Mouse (Mus musculus): ENCODE measurements around the gene Tdrkh. TPM values are rescaled to one million over a fixed set of nuclear protein-coding genes. Genes with fewer than 3 reads are reported as not detected.

Gene Tdrkh
- polyA plus RNA-seq, 1 experiment from 2014 or later = 10.3 TPM

DNA sequence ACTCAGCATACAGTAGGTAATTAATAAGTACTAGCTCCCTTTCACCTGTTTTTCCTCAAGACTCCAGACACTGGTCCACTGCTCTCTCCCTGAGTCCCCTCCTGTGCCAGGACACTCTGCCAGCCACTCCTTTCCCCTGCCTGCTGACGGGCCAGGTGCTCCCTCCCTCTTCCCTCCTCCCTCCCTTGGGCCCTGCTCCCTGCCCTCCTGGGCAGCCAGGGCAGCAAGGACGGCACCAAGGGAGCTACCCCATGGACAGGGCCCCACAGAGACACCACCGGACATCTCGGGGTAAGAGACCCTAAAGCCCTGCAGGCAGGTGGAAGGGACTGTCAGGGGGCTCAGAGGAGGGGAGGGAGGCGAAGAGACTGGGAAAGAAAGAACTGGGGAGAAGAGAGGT is 40.4 kb upstream of the Tdrkh start, which contains the start of gene Rorc:
Rorc (plus strand) TSS at position 154 of the 400 bp plus-strand sequence.
- 15% methylated on average over 5 of the region's 5 CpGs for WGBS
- no peaks in the 10 kb centered on the region for H3K36me3 ChIP-seq (ENCODE audit: control insufficient read depth, insufficient read depth, low read length)
- H3K4me1 ChIP-seq (ENCODE audit: control insufficient read depth, insufficient read depth, low read length) = peaks cover 30% of the 10 kb centered on the region
- peak; percentile 58 for ATAC-seq
- peak within 1 kb of the TSS; percentile 53 for H3K4me2 ChIP-seq (ENCODE audit: low read depth, low read length)
- peak within 1 kb of the TSS; percentile 44 for H3K4me3 ChIP-seq (ENCODE audit: low read length)
- H3K27me3 ChIP-seq (replicated peaks; ENCODE audit: control insufficient read depth, insufficient read depth, low read length) = no peaks in the 10 kb centered on the region
- peak within 1 kb of the TSS; percentile 52 for H3K27ac ChIP-seq (ENCODE audit: low read length)
- H3K9me3 ChIP-seq (ENCODE audit: control insufficient read depth, low read length) = no peaks in the 10 kb centered on the region
- peak within 1 kb of the TSS; percentile 50 for H3K9ac ChIP-seq (ENCODE audit: low read depth, low read length)

DNA sequence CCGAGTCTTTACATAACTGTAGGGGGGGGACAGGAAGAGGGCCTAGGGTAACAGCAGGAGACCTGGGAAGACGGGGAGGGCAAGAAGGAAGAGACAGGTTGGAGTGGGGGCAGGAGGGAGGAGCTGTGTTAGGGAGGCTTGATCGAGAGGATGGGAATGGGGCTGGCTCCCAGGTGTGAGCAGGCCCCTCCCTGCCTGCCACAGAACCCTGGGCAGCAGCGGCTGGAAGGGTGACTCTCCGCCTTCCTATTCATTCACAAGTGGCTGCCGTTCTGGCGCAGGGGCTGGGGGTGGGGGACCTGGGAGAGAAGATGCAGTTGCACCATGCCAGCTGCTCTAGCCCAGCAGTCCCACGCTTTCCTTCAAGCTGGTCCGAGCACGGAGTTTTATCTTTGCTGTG is 40.0 kb upstream of the Tdrkh start:
- WGBS = 10% methylated on average over 10 of the region's 10 CpGs
- Histone ChIP-seq H3K9me3 (ENCODE audit: control insufficient read depth, low read length) (no peaks in the 10 kb centered on the region), H3K4me3 (ENCODE audit: low read length) (peak overlapping the region; percentile 44), H3K4me2 (ENCODE audit: low read depth, low read length) (peak overlapping the region; percentile 53), H3K27ac (ENCODE audit: low read length) (peak overlapping the region; percentile 52), H3K4me1 (ENCODE audit: control insufficient read depth, insufficient read depth, low read length) (peaks cover 30% of the 10 kb centered on the region), H3K36me3 (ENCODE audit: control insufficient read depth, insufficient read depth, low read length) (no peaks in the 10 kb centered on the region), H3K9ac (ENCODE audit: low read depth, low read length) (peak overlapping the region; percentile 50), H3K27me3 (replicated peaks; ENCODE audit: control insufficient read depth, insufficient read depth, low read length) (no peaks in the 10 kb centered on the region)
- peak; percentile 55 for ATAC-seq

DNA sequence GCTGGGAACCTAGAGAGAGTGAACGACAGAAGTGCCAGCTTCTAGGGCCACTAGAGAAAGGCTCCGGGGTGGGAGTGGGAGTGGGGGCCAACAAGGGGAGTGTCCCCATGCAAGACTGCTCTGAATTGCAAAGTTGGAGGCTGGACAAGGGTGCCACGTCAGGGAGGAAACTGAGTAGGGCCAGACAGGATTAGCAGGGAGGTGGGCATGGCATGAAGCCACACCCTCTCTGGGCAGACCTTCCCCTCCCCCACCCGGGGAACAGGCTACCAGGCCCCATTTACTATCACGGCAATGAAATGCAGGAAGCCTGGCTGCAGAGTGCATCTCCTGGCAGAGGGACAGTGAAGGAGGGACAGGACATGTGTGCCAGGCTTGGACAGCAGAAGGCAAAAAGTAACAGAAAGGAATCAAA is 39.5 kb upstream of the Tdrkh start:
- H3K27ac ChIP-seq (ENCODE audit: low read length) = peak overlapping the region; percentile 52
- peak overlapping the region; percentile 50 for H3K9ac ChIP-seq (ENCODE audit: low read depth, low read length)
- H3K4me3 ChIP-seq (ENCODE audit: low read length) = peak overlapping the region; percentile 44
- ATAC-seq = peak; percentile 50
- peak overlapping the region; percentile 53 for H3K4me2 ChIP-seq (ENCODE audit: low read depth, low read length)
- no peaks in the 10 kb centered on the region for H3K36me3 ChIP-seq (ENCODE audit: control insufficient read depth, insufficient read depth, low read length)
- H3K27me3 ChIP-seq (replicated peaks; ENCODE audit: control insufficient read depth, insufficient read depth, low read length) = no peaks in the 10 kb centered on the region
- H3K9me3 ChIP-seq (ENCODE audit: control insufficient read depth, low read length) = no peaks in the 10 kb centered on the region
- WGBS = 3% methylated on average over 5 of the region's 5 CpGs
- peaks cover 30% of the 10 kb centered on the region for H3K4me1 ChIP-seq (ENCODE audit: control insufficient read depth, insufficient read depth, low read length)

DNA sequence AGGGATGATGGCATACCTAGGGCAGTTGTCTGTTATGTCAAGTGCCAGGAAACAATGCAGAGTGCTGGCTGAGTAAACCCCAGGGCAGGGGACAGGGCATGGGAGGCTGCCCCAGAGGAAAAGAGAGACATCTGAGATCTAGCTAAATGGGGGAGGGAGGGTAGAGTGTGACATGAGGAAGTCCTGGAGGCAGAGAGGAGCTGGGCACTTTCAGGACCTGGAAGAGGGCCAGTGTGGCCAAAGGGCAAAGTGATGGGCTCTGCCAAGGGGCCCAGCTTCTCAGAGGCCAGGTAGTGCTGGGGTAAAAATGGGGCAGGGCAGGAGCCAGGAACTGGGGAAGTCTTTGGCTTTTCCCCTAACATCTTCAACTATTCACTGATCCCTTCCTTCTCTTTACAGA is 38.4 kb upstream of the Tdrkh start:
- Histone ChIP-seq H3K36me3 (ENCODE audit: control insufficient read depth, insufficient read depth, low read length) (no peaks in the 10 kb centered on the region), H3K27ac (ENCODE audit: low read length) (no peak overlapping the region), H3K4me3 (ENCODE audit: low read length) (no peak overlapping the region), H3K9me3 (ENCODE audit: control insufficient read depth, low read length) (no peaks in the 10 kb centered on the region), H3K27me3 (replicated peaks; ENCODE audit: control insufficient read depth, insufficient read depth, low read length) (no peaks in the 10 kb centered on the region), H3K4me2 (ENCODE audit: low read depth, low read length) (no peak overlapping the region), H3K9ac (ENCODE audit: low read depth, low read length) (no peak overlapping the region), H3K4me1 (ENCODE audit: control insufficient read depth, insufficient read depth, low read length) (peaks cover 30% of the 10 kb centered on the region)
- ATAC-seq = no peak

DNA sequence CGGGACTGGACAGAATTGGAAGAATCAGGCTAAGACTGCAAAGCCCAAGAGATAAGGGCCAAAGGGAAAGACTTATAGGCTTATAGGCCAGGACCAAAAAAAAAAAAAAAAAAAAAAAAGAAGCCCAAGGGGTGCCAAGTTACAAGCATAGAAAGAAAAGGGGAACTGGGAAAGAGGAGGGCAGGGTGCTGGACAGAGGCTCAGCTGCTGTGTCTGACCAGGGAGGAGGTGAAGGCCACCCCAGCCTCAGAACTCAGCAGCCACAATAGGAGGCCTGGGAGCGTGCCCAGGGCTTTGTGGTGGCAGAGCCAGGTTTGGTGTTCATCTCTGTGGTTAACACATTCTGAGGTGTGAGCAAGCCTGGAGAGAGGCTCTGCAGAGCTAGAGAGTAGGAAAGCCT is 37.9 kb upstream of the Tdrkh start:
- ATAC-seq = no peak
- H3K4me3 ChIP-seq (ENCODE audit: low read length) = no peak overlapping the region
- 76% methylated on average over 2 of the region's 2 CpGs for WGBS
- no peak overlapping the region for H3K9ac ChIP-seq (ENCODE audit: low read depth, low read length)
- H3K9me3 ChIP-seq (ENCODE audit: control insufficient read depth, low read length) = no peaks in the 10 kb centered on the region
- H3K4me1 ChIP-seq (ENCODE audit: control insufficient read depth, insufficient read depth, low read length) = peaks cover 30% of the 10 kb centered on the region
- no peak overlapping the region for H3K27ac ChIP-seq (ENCODE audit: low read length)
- no peak overlapping the region for H3K4me2 ChIP-seq (ENCODE audit: low read depth, low read length)
- no peaks in the 10 kb centered on the region for H3K27me3 ChIP-seq (replicated peaks; ENCODE audit: control insufficient read depth, insufficient read depth, low read length)
- H3K36me3 ChIP-seq (ENCODE audit: control insufficient read depth, insufficient read depth, low read length) = no peaks in the 10 kb centered on the region

DNA sequence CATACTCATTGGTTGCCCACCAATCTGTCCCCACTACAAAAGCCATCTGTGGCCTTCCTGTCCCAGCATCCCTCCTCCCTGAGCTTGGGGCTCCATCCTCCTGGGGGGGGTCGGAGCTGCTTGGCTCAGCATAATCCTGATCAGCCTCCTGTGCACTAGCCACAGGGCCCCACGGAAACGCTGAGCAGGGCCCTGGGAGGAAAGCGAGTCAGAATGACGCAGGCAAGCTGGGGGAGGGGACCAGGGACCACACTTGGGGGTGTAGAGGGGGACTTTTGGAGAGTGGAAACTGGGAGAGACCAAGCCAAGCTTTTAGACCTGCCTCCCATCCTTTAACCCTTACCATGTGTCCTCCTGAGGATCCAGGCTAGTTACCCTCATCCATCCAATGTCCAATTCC is 37.2 kb upstream of the Tdrkh start:
- ATAC-seq = no peak
- WGBS = 69% methylated on average over 5 of the region's 5 CpGs
- H3K27ac ChIP-seq (ENCODE audit: low read length) = no peak overlapping the region

DNA sequence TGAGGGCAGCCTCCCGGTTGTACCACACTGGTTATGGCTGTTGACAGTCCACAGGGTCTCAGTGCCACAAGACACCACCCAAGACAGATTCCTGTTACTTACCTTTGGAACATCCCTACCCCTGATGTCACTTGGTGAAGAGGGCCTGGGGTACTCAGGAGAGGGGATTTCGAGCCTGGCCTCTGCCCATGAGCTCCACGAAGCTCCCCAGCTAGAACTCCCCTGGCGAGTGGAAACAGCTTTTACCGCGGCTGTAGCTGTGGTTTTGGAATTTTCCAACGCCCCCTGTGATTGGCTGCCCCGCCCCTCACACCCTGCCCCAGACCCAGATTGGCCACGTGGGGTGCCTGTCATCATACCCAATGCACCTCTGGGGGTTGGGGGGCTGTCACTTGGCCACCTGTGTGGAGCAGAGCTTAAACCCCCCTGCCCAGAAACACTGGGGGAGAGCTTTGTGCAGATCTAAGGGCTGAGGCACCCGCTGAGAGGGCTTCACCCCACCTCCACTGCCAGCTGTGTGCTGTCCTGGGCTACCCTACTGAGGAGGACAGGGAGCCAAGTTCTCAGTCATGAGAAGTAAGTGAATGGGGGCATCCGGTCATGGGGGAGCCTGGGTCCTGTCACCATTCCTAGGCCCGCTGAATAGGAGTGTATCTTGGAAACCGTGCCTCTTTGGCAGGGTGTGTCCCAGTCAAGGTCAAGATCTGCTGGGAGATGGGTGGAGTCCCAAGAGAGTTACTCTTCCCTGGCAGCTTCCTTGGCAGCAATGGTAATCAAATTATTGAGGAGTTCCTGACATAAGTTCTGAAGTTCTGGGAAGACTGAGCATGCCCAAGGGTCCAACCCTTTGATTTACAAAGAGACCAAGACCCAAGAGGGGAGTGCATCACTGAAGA is 35.8 kb upstream of the Tdrkh start:
- Histone ChIP-seq H3K36me3 (ENCODE audit: control insufficient read depth, insufficient read depth, low read length) (no peaks in the 10 kb centered on the region), H3K4me3 (ENCODE audit: low read length) (no peak overlapping the region), H3K4me2 (ENCODE audit: low read depth, low read length) (no peak overlapping the region), H3K27ac (ENCODE audit: low read length) (no peak overlapping the region), H3K9me3 (ENCODE audit: control insufficient read depth, low read length) (no peaks in the 10 kb centered on the region), H3K9ac (ENCODE audit: low read depth, low read length) (no peak overlapping the region), H3K27me3 (replicated peaks; ENCODE audit: control insufficient read depth, insufficient read depth, low read length) (no peaks in the 10 kb centered on the region), H3K4me1 (ENCODE audit: control insufficient read depth, insufficient read depth, low read length) (peaks cover 20% of the 10 kb centered on the region)
- 17% methylated on average over 13 of the region's 13 CpGs for WGBS
- ATAC-seq = no peak

More for the DNA sequence above, 37.2 kb upstream of the Tdrkh start:
- no peaks in the 10 kb centered on the region for H3K36me3 ChIP-seq (ENCODE audit: control insufficient read depth, insufficient read depth, low read length)
- H3K4me3 ChIP-seq (ENCODE audit: low read length) = no peak overlapping the region
- no peak overlapping the region for H3K9ac ChIP-seq (ENCODE audit: low read depth, low read length)
- H3K4me1 ChIP-seq (ENCODE audit: control insufficient read depth, insufficient read depth, low read length) = peaks cover 30% of the 10 kb centered on the region
- no peak overlapping the region for H3K4me2 ChIP-seq (ENCODE audit: low read depth, low read length)
- no peaks in the 10 kb centered on the region for H3K27me3 ChIP-seq (replicated peaks; ENCODE audit: control insufficient read depth, insufficient read depth, low read length)
- no peaks in the 10 kb centered on the region for H3K9me3 ChIP-seq (ENCODE audit: control insufficient read depth, low read length)

DNA sequence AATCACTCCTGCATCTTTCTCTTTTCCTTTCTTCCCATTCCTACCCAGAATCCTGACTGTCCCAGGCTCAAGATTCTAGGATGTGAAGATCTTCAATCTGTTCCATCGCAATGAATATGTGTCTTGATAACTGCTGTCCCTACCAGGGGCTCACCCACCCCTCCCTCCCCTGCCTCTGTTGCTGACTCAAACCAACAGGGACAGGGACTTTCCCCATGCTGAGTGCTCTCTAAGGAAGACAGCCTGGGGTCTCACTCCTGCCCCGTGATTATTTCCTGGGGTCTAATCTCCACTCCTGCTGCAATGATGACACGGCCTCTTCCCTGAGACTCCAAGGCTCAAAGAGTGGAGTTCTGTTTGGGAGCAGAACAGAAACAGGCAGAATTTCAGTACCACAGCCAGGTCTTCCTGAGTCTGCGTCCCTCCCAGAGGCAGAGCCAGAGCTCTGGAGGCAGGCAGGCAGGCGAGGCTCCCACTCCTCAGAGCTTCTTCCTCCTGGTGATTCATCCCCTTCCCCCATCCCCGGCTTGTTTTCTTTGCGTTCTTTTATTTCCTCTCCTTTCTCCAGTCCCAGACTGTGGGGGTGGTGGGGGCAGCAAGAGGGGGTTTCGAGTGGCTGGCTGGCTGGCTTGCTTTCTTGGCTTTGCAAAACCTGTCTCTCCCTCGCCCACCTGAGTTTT is 33.1 kb upstream of the Tdrkh start:
- no peaks in the 10 kb centered on the region for H3K9me3 ChIP-seq (ENCODE audit: control insufficient read depth, low read length)
- no peak overlapping the region for H3K27ac ChIP-seq (ENCODE audit: low read length)
- 28% methylated on average over 9 of the region's 9 CpGs for WGBS
- H3K36me3 ChIP-seq (ENCODE audit: control insufficient read depth, insufficient read depth, low read length) = no peaks in the 10 kb centered on the region
- no peak overlapping the region for H3K9ac ChIP-seq (ENCODE audit: low read depth, low read length)
- ATAC-seq = no peak
- H3K4me1 ChIP-seq (ENCODE audit: control insufficient read depth, insufficient read depth, low read length) = peaks cover 5% of the 10 kb centered on the region; the same call in 1 of the 2 replicates
- H3K27me3 ChIP-seq (replicated peaks; ENCODE audit: control insufficient read depth, insufficient read depth, low read length) = no peaks in the 10 kb centered on the region
- no peak overlapping the region for H3K4me3 ChIP-seq (ENCODE audit: low read length)
- no peak overlapping the region for H3K4me2 ChIP-seq (ENCODE audit: low read depth, low read length)

DNA sequence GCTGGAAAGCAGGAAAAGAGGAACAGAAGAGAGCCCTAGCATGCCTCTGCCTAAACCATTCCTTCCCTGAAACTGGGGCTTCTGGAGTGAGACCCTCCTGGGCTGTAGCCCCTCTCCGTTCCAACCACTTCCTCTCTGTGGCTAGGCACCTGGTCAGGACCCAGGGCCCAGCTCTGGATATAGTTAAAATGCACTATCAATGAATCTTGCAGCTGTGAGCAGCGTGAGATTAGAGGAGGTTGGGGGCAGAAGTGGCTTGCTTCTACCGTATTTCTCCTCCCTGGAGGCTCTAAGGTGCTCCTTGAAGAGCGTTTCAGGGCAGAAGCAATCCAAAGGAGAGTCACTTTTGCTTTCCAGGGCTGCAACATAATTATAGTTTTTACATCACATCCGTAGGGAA is 30.8 kb upstream of the Tdrkh start:
- no peaks in the 10 kb centered on the region for H3K36me3 ChIP-seq (ENCODE audit: control insufficient read depth, insufficient read depth, low read length)
- ATAC-seq = no peak
- no peak overlapping the region for H3K9ac ChIP-seq (ENCODE audit: low read depth, low read length)
- H3K9me3 ChIP-seq (ENCODE audit: control insufficient read depth, low read length) = no peaks in the 10 kb centered on the region
- WGBS = 72% methylated on average over 5 of the region's 5 CpGs
- H3K4me1 ChIP-seq (ENCODE audit: control insufficient read depth, insufficient read depth, low read length) = peaks cover 3% of the 10 kb centered on the region; the same call in 1 of the 2 replicates
- H3K4me3 ChIP-seq (ENCODE audit: low read length) = no peak overlapping the region
- H3K27me3 ChIP-seq (replicated peaks; ENCODE audit: control insufficient read depth, insufficient read depth, low read length) = no peaks in the 10 kb centered on the region
- no peak overlapping the region for H3K27ac ChIP-seq (ENCODE audit: low read length)
- H3K4me2 ChIP-seq (ENCODE audit: low read depth, low read length) = no peak overlapping the region

Measured in intestine, embryonic 16.5 days (tissue).